Mouse (Mus musculus) embryonic facial prominence, embryonic 15.5 days (tissue): ENCODE results near the gene Slc30a4. TPM values are rescaled to one million over a fixed set of nuclear protein-coding genes. Genes with fewer than 3 reads are reported as not detected.

Source experiments
- ATAC-seq: fragments of 200-750 bp; cut with Nextera tagmentation; 2 replicates; pipeline ENCODE4 v1.8.0; 2017; ENCODE audit warnings: low read depth, moderate TSS enrichment; ENCODE audit not compliant: insufficient number of reproducible peaks, low FRiP score, low TSS enrichment
- H3K27ac ChIP-seq: fragments of 300-500 bp; sonication (generic); replicated peaks from 2 replicates; pipeline ENCODE4 v1.5.1; 2015; ENCODE audit warnings: mild to moderate bottlenecking, inconsistent platforms
- H3K27me3 ChIP-seq: fragments of 300-500 bp; sonication (generic); 2 replicates; pipeline ENCODE4 v1.6.1; 2015; ENCODE audit warnings: inconsistent platforms
- H3K36me3 ChIP-seq: fragments of 300-500 bp; sonication (generic); 2 replicates; pipeline ENCODE4 v1.6.1; 2015; ENCODE audit warnings: mild to moderate bottlenecking, inconsistent platforms
- H3K4me1 ChIP-seq: fragments of 300-500 bp; sonication (generic); 2 replicates; pipeline ENCODE4 v1.6.1; 2015; ENCODE audit warnings: inconsistent platforms
- H3K4me2 ChIP-seq: fragments of 300-500 bp; sonication (generic); replicated peaks from 2 replicates; pipeline ENCODE4 v1.6.1; 2015; ENCODE audit warnings: mild to moderate bottlenecking, inconsistent platforms
- H3K4me3 ChIP-seq: fragments of 300-500 bp; sonication (generic); replicated peaks from 2 replicates; pipeline ENCODE4 v1.5.1; 2015; ENCODE audit warnings: mild to moderate bottlenecking, inconsistent platforms
- H3K9ac ChIP-seq: fragments of 300-500 bp; sonication (generic); 2 replicates; pipeline ENCODE4 v1.6.1; 2015; ENCODE audit warnings: inconsistent platforms
- H3K9me3 ChIP-seq: fragments of 300-500 bp; sonication (generic); replicated peaks from 2 replicates; pipeline ENCODE4 v1.6.1; 2016; ENCODE audit warnings: inconsistent platforms
- WGBS: fragments of 180-500 bp; shearing (Covaris S2); methylation state at CpG from one replicate; pipeline ENCODE4 v1.1.7; 2015; 5-methylcytosine and 5-hydroxymethylcytosine counted together
- polyA plus RNA-seq: library from polyadenylated mRNA; unstranded; fragments of >200 nt; fragmentation: Nextera tagmentation; extraction: Ambion mirVana; gene quantifications from 2 replicates; pipeline ENCODE4 v1.2.1, GENCODE M21; 2015

Gene Slc30a4
- polyA plus RNA-seq, 1 experiment from 2014 or later, result 10.2 TPM

DNA sequence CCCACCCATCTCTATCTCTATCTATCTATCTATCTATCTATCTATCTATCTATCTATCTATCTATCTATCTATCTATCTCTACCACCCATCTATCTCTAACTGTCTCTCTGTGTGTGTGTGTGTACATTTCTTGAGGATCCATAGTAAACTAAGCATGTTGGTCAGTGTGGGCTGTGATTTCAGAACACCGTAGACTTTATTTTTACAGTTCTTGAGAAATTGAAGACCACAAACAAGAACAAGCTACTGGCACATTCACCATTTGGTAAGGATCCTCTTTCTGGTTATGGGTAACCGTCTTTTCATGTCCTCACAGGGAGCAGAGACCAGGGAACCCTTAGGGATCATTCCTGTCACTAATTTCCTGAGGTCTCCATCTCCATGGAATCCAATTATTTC lies 10.4 kb upstream of the Slc30a4 start:
- no peaks in the 10 kb centered on the region for H3K36me3 ChIP-seq
- WGBS, result 79% methylated on average over 2 of the region's 2 CpGs
- H3K4me2 ChIP-seq, result no peak overlapping the region
- H3K9ac ChIP-seq, result no peak overlapping the region
- no peak overlapping the region for H3K4me3 ChIP-seq
- no peaks in the 10 kb centered on the region for H3K4me1 ChIP-seq
- H3K27ac ChIP-seq, result no peak overlapping the region
- no peaks in the 10 kb centered on the region for H3K27me3 ChIP-seq
- ATAC-seq, result no peak
- H3K9me3 ChIP-seq, result no peaks in the 10 kb centered on the region

DNA sequence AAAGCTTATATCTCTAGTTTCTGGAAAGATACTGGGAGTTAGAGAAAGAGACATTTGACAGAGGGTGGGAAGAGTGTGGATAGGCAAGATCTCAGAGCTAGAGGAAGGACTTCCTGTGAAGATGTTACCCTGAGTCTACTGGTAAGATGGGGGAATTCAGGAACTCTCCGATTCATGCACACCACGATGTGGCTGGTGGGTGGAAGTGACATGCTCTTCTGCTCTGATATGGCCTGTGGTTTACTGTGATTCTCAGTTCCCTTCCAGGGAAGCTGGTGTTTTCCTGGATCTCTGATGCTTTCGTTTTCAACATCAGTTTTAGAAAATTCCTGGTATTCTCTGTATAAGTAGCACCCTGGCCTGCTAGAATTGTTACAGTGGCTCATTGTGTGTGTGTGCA lies 9.4 kb upstream of the Slc30a4 start:
- Histone ChIP-seq H3K4me3 (no peak overlapping the region), H3K4me1 (no peaks in the 10 kb centered on the region), H3K36me3 (no peaks in the 10 kb centered on the region), H3K27ac (no peak overlapping the region), H3K27me3 (no peaks in the 10 kb centered on the region), H3K9ac (no peak overlapping the region), H3K4me2 (no peak overlapping the region), H3K9me3 (no peaks in the 10 kb centered on the region)
- no peak for ATAC-seq
- 73% methylated on average over 3 of the region's 3 CpGs for WGBS

- no peaks in the 10 kb centered on the region for H3K4me1 ChIP-seq
- H3K4me2 ChIP-seq, result no peak overlapping the region
- H3K9me3 ChIP-seq, result no peaks in the 10 kb centered on the region
- no peak overlapping the region for H3K4me3 ChIP-seq
- H3K27ac ChIP-seq, result no peak overlapping the region
- WGBS, result 64% methylated on average over 1 of the region's 1 CpGs
- H3K9ac ChIP-seq, result no peak overlapping the region
- ATAC-seq, result no peak
- H3K36me3 ChIP-seq, result no peaks in the 10 kb centered on the region
- H3K27me3 ChIP-seq, result no peaks in the 10 kb centered on the region
Measured at GRCm38 (mm10) chr2:122709156-122709555, 6.7 kb upstream of the Slc30a4 start.

DNA sequence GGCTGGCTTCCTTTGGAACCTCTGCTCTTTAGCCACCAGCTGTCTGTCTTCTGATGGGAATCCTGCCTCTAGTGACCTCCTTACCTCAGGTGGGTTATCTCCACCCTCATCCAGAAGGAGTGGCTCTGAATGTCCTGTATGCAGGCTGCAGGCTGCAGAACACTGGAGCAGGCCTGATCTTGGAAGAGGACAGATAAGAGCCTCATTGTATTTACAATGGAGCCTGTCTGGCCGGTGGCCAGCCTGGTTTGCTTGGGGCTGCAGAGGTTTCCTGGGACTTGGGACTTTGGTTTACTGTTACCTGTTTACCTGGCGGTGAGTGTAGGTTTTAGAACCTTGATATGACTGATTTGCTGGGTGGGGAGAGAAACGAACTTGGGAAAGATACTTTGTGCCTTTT lies 5.6 kb upstream of the Slc30a4 start:
- no peaks in the 10 kb centered on the region for H3K27me3 ChIP-seq
- no peak overlapping the region for H3K27ac ChIP-seq
- H3K4me3 ChIP-seq, result no peak overlapping the region
- H3K9ac ChIP-seq, result no peak overlapping the region
- no peaks in the 10 kb centered on the region for H3K9me3 ChIP-seq
- no peaks in the 10 kb centered on the region for H3K36me3 ChIP-seq
- WGBS, result 46% methylated on average over 3 of the region's 3 CpGs
- ATAC-seq, result no peak
- H3K4me1 ChIP-seq, result 0 out of 2 replicates have a peak, but pooled peaks cover under 1% of the 10 kb centered on the region
- no peak overlapping the region for H3K4me2 ChIP-seq

DNA sequence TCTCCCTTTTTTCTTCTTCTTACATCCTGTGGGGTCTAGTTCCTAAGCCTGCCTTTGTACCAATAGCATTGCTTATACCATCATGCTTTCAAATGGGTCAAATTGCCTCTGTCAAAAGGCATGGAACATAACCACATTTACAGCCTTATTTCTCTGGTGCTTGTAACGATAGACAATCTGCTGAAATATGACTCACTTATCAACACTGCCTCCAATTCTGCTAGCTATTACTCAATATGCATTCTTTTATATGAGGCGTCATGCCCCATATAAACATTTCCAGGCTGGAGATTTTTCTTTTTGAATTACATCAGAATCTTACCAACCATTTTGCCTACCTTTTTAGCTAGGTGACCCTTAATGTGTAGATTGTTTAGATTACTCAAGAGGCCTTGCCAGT lies 2.1 kb upstream of the Slc30a4 start:
- H3K9me3 ChIP-seq, result no peaks in the 10 kb centered on the region
- H3K4me2 ChIP-seq, result no peak overlapping the region
- H3K36me3 ChIP-seq, result no peaks in the 10 kb centered on the region
- WGBS, result 67% methylated on average over 2 of the region's 2 CpGs
- no peak overlapping the region for H3K9ac ChIP-seq
- no peak for ATAC-seq
- H3K4me1 ChIP-seq, result peaks cover 12% of the 10 kb centered on the region
- H3K27ac ChIP-seq, result no peak overlapping the region
- no peak overlapping the region for H3K4me3 ChIP-seq
- no peaks in the 10 kb centered on the region for H3K27me3 ChIP-seq

- Histone ChIP-seq H3K36me3 (no peaks in the 10 kb centered on the region), H3K27ac (peak overlapping the region; percentile 74; the same call in 1 of the 2 replicates), H3K4me1 (peaks cover 12% of the 10 kb centered on the region), H3K9me3 (no peaks in the 10 kb centered on the region), H3K9ac (peak overlapping the region; percentile 47), H3K27me3 (no peaks in the 10 kb centered on the region), H3K4me2 (peak overlapping the region; percentile 72), H3K4me3 (peak overlapping the region; percentile 76)
- no peak for ATAC-seq
- whole genome bisulfite sequencing, result under 1% methylated on average over 15 of the region's 15 CpGs
Measured at GRCm38 (mm10) chr2:122701871-122702180, 637 bp downstream of the Slc30a4 start.

DNA sequence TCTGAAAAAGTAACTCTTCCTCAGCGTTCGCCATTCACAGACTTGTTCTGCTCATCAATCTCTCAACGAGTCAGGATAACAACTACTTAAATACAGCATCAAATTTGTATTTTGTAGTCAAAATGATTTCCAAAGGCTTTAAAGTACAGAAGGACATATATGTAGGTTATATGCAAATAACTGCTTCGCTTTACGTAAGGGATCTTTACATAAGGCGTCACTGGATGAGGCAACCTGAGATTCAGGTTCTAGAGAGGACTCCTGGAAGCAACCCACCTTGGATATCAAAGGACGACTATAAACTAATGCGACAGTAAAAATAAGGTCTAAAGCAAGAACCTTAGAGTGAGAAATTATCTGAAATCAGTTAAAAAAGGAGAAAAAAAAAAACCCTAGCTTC lies 1.5 kb downstream of the Slc30a4 start:
- ATAC-seq, result no peak
- Histone ChIP-seq H3K4me3 (peak overlapping the region; percentile 76), H3K9ac (no peak overlapping the region; the same call in 1 of the 2 replicates), H3K27ac (no peak overlapping the region), H3K36me3 (no peaks in the 10 kb centered on the region), H3K9me3 (no peaks in the 10 kb centered on the region), H3K4me1 (peaks cover 12% of the 10 kb centered on the region), H3K27me3 (no peaks in the 10 kb centered on the region), H3K4me2 (peak overlapping the region; percentile 72)
- 61% methylated on average over 8 of the region's 8 CpGs for WGBS

DNA sequence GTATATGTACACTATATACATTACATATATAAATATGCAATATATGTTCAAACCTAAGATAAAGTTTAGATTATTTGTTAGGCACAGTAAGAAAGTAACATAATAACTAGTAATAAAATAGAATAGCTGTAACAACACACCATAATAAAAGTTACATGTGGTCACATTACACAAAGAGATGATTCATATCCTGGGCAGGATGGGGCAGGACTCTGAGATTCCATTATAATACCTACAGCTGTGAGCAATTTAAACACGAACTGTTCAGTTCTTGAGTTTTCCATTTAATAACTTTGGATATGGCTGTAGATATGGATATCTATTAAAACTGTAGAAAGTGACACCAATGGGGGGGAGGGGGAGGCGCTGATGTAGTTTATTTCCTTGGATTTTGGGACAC lies 4.9 kb downstream of the Slc30a4 start:
- Histone ChIP-seq H3K4me1 (peaks cover 9% of the 10 kb centered on the region), H3K9me3 (no peaks in the 10 kb centered on the region), H3K27ac (no peak overlapping the region), H3K4me2 (no peak overlapping the region), H3K9ac (no peak overlapping the region), H3K36me3 (no peaks in the 10 kb centered on the region), H3K4me3 (no peak overlapping the region), H3K27me3 (no peaks in the 10 kb centered on the region)
- no peak for ATAC-seq
- WGBS, result 52% methylated on average over 2 of the region's 2 CpGs

GRCm38 (mm10) chr2:122686665-122687064 lies 15.8 kb downstream of the Slc30a4 start:
- H3K27ac ChIP-seq, result no peak overlapping the region
- 68% methylated on average over 6 of the region's 6 CpGs for WGBS
- no peaks in the 10 kb centered on the region for H3K4me1 ChIP-seq
- H3K9me3 ChIP-seq, result peaks cover 6% of the 10 kb centered on the region
- no peak overlapping the region for H3K9ac ChIP-seq
- H3K4me3 ChIP-seq, result no peak overlapping the region
- H3K4me2 ChIP-seq, result no peak overlapping the region
- peaks cover 7% of the 10 kb centered on the region; the same call in 1 of the 2 replicates for H3K36me3 ChIP-seq
- no peak for ATAC-seq
- H3K27me3 ChIP-seq, result no peaks in the 10 kb centered on the region

DNA sequence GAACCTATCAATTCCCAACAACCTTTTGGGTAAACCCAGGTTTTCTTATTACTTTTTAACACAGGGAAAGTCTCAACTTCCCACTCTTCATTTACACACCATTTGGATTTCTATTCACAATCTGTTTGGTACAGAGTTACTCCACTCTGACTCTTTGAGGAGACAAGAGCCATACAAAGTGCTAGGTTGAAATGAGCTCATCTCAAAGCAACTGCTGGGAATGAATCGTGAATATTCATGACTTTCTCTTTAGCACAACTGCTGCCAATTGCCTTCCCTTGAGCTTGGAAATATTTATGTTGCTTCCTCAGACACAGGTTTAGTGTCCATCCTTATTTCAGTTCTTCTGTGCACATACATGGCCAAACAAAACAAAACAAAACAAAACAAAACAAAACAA lies 18.8 kb downstream of the Slc30a4 start:
- Histone ChIP-seq H3K36me3 (peaks cover 7% of the 10 kb centered on the region; the same call in 1 of the 2 replicates), H3K9ac (no peak overlapping the region), H3K27ac (no peak overlapping the region), H3K27me3 (no peaks in the 10 kb centered on the region), H3K4me3 (no peak overlapping the region), H3K4me1 (no peaks in the 10 kb centered on the region), H3K4me2 (no peak overlapping the region), H3K9me3 (peaks cover 11% of the 10 kb centered on the region)
- 78% methylated on average over 1 of the region's 1 CpGs for WGBS
- no peak for ATAC-seq

- no peak overlapping the region for H3K27ac ChIP-seq
- no peaks in the 10 kb centered on the region for H3K4me1 ChIP-seq
- H3K9ac ChIP-seq, result no peak overlapping the region
- 75% methylated on average over 2 of the region's 2 CpGs for WGBS
- no peak overlapping the region for H3K4me2 ChIP-seq
- peaks cover 11% of the 10 kb centered on the region for H3K9me3 ChIP-seq
- no peaks in the 10 kb centered on the region for H3K27me3 ChIP-seq
- peaks cover 4% of the 10 kb centered on the region; the same call in 1 of the 2 replicates for H3K36me3 ChIP-seq
- no peak overlapping the region for H3K4me3 ChIP-seq
- ATAC-seq, result no peak
Measured at GRCm38 (mm10) chr2:122682520-122682919, 19.9 kb downstream of the Slc30a4 start.

GRCm38 (mm10) chr2:122681379-122682137 lies 20.9 kb downstream of the Slc30a4 start:
- Histone ChIP-seq H3K4me2 (no peak overlapping the region), H3K36me3 (peaks cover under 1% of the 10 kb centered on the region; the same call in 1 of the 2 replicates), H3K9me3 (peaks cover 11% of the 10 kb centered on the region), H3K9ac (no peak overlapping the region), H3K4me1 (no peaks in the 10 kb centered on the region), H3K4me3 (no peak overlapping the region), H3K27ac (no peak overlapping the region), H3K27me3 (no peaks in the 10 kb centered on the region)
- 83% methylated on average over 5 of the region's 5 CpGs for WGBS
- ATAC-seq, result peak; percentile 73; the same call in 1 of the 2 replicates
